Mouse (Mus musculus) layer of hippocampus, adult 6 months (tissue): ENCODE data around the gene Slc25a21. TPM values are rescaled to one million over a fixed set of nuclear protein-coding genes. Genes with fewer than 3 reads are reported as not detected.

Experiments used
- long read RNA-seq, 2 experiments: library from polyadenylated mRNA; unstranded; transcript quantifications; one replicate each; pipeline ENCODE4 v2.0.0; 2019 to 2020
- polyA plus RNA-seq: library from polyadenylated mRNA; unstranded; fragments of <200 nt; fragmentation: Nextera tagmentation; gene quantifications from 2 replicates; pipeline ENCODE4 v1.2.3, GENCODE M21; 2021

Slc25a21 gene
- 1.1 and 1.3 TPM in 2 replicates for polyA plus RNA-seq
- long read RNA-seq, experiment 1, result 0 reads
- long read RNA-seq, experiment 2, partial matches to known transcripts, result 2 of 2 reads
- long read RNA-seq, experiment 2, other reads (novel, unspliced or antisense), result 0 of 2 reads

DNA sequence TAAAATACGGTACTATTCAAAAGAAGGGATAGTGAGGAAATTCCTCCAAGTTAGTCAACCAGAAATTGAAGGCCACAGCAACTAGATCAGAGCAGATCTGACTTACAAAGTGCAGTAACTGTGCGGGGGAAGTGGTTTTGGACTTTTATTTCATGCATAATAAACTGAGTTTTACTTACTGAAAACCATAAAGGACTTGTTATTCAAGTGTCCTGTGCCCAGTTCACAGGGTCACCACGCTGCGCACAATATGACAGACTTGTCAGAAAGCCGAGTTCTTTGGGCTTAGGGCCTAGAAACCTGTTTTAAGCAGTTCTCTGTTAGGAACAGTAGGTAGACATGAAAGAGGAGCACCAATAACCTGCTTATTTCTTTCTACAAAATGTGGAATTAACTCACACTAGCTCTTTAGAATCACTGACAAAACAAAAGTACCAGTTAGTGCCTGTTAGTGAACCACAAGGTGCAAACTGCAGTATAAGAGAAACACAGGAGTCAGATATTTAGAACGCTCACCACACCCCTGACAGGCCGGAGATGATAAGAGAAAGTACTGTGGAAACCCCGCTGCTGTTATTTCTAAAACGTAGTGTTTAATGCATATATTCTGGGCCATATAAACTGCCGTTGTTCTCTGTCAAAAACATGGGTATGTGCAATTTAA, at the start of gene Slc25a21:
TSS of gene Slc25a21 (minus strand) at position 110 of the 664 bp plus-strand sequence.

DNA sequence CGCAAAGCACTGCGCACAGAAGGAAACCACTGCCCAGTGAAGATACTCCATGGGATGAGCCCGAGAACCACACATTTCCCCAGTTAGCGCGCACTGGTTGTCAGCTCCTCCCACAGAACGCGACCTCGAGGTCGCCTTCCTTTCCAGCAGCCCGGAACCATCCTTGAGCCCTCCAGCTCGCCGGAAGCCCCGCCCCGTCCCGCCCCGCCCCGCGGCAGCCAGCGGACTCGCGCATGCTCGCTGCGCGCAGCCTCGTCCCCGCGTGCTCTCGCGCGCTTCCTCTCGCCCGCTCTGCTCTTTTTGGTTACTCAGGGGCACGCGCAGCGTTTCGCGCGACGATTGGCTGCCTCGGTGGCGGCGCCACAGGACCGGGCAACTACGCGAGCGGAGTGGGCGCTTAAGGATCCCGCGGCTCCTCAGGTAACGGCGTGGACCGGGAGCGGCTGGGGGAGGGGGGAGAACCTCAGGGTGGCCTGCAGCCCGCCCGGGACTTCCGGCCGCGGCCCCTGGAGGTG, 33.0 kb upstream of the Slc25a21 start, which contains the start of the genes Prps1l3 and Mipol1:
TSS of gene Prps1l3 (plus strand) at position 221 of the 515 bp plus-strand sequence.
TSS of gene Mipol1 (plus strand) at position 236 of the 515 bp plus-strand sequence.

DNA sequence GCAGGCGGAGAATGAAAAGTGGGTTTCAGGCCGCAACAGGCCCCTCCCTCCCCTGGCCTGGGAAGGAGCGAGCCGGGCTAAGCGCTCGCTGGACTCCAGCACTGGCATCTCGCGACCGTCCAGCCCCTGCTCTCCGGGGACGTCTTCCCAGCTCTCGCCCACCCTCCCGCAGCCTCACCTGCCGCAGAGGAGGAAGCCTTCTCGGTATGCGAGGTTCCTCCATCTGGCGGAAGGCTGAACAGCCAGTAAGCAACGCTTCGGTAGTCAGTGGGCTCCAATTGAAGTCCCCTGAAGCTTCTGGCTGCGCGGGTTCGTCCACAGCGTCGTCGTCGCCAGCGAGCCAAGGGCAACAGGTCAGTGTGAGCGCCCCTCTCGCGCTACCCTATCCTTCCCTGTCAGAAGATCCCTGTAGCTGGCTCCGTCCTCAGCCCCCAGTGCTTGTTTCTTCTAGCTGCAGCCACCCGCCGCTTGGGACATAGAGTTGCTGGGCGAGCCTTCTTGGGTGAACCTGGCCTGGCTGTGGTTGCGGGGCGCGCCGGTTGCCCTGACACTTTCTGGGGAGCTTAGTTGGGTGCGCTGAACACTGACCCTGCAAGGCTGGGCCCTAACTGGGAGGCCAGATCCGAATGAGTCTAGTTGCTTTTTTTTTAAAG, 505.7 kb downstream of the Slc25a21 start, which contains the start of gene Pax9:
TSS of gene Pax9 (plus strand) at position 341 of the 653 bp plus-strand sequence.

Other genes with a start within 250 kb of the Slc25a21 start
- 11.0 and 13.6 TPM in 2 replicates for gene Prps1l3, start 32.9 kb upstream of the Slc25a21 start, polyA plus RNA-seq
- gene Mipol1, start 33.0 kb upstream of the Slc25a21 start, polyA plus RNA-seq, result 4.6 and 5.0 TPM in 2 replicates